Mouse (Mus musculus): ENCODE results near the gene Ankrd39.

Gene Ankrd39

GRCm38 (mm10) chr1:36489661-36490060 lies 57.6 kb downstream of the Ankrd39 start:
- no peak for DNase-seq (ENCODE audit: low spot score in 2 of 2)

Data from thymus, postnatal 10 days (tissue).